Mouse (Mus musculus): ENCODE data around the gene Gm17490.
"Not testable (repeated sequence)": the region's sequence is repeated elsewhere in the genome, so short reads cannot be mapped to it uniquely, and the experiment has no call there.

Gene Gm17490

GRCm38 (mm10) chr2:11623726-11624125 lies 2.3 kb downstream of the Gm17490 start:
- DNase-seq: no peak

- DNase-seq: no peak
Measured at GRCm38 (mm10) chr2:11623173-11623572, 2.9 kb downstream of the Gm17490 start.

- no peak for DNase-seq
Measured at GRCm38 (mm10) chr2:11619598-11619997, 6.5 kb downstream of the Gm17490 start.

GRCm38 (mm10) chr2:11616846-11617245 lies 9.2 kb downstream of the Gm17490 start:
- DNase-seq: no peak

GRCm38 (mm10) chr2:11612939-11613338 lies 13.1 kb downstream of the Gm17490 start:
- DNase-seq: not testable (repeated sequence)

- DNase-seq: not testable (repeated sequence)
Measured at GRCm38 (mm10) chr2:11606718-11607117, 19.3 kb downstream of the Gm17490 start.

GRCm38 (mm10) chr2:11604911-11605310 lies 21.2 kb downstream of the Gm17490 start:
- DNase-seq: peak; percentile 46

- no peak for DNase-seq
Measured at GRCm38 (mm10) chr2:11604053-11604452, 22.0 kb downstream of the Gm17490 start, which contains the start of gene Rbm17. TSS of gene Rbm17 (minus strand) at chr2:11604153.

- peak; percentile 96 for DNase-seq
Measured at GRCm38 (mm10) chr2:11602506-11603489, 23.3 kb downstream of the Gm17490 start.

GRCm38 (mm10) chr2:11601795-11602194 lies 24.3 kb downstream of the Gm17490 start:
- DNase-seq: no peak

- DNase-seq: no peak
Measured at GRCm38 (mm10) chr2:11597906-11598305, 28.2 kb downstream of the Gm17490 start.

GRCm38 (mm10) chr2:11596690-11597089 lies 29.4 kb downstream of the Gm17490 start:
- no peak for DNase-seq

- DNase-seq: no peak
Measured at GRCm38 (mm10) chr2:11587996-11588395, 38.1 kb downstream of the Gm17490 start.

- DNase-seq: no peak
Measured at GRCm38 (mm10) chr2:11579399-11579798, 46.7 kb downstream of the Gm17490 start.

- no peak for DNase-seq
Measured at GRCm38 (mm10) chr2:11578187-11578586, 47.9 kb downstream of the Gm17490 start.

Data from thymus, postnatal 14 days (tissue).